Mouse (Mus musculus) thymus, postnatal 4 days (tissue): ENCODE results near the gene Gcn1l1.

Experiments
- DNase-seq: peaks from one replicate; pipeline ENCODE4 v3.0.0; 2021

Gcn1l1 gene

GRCm38 (mm10) chr5:115623694-115624440 lies 58.8 kb downstream of the Gcn1l1 start:
- no peak for DNase-seq

GRCm38 (mm10) chr5:115626237-115626886 lies 61.3 kb downstream of the Gcn1l1 start:
- no peak for DNase-seq

GRCm38 (mm10) chr5:115628083-115628482 lies 63.0 kb downstream of the Gcn1l1 start:
- DNase-seq, result no peak

DNA sequence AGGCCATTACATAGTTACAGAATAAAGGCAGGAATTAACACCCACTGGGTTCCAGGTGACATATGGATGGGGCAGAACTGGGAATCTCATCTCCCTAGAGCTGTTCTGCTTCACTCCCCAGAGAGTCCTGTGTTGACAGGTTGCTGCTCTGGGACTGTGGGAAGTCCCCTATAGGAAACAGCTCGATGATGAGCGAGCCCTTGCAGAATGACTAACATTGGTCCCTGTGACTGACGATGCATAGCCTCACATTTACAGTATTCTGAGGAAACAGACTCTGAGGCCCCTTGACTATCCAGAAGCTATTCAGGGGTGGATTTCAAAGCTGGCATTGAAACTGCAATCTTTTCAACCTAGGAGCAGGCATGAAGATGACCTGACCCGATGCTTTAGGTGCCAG lies 64.6 kb downstream of the Gcn1l1 start:
- DNase-seq, result no peak

- no peak for DNase-seq
Observed at GRCm38 (mm10) chr5:115630291-115630690, 65.2 kb downstream of the Gcn1l1 start.

DNA sequence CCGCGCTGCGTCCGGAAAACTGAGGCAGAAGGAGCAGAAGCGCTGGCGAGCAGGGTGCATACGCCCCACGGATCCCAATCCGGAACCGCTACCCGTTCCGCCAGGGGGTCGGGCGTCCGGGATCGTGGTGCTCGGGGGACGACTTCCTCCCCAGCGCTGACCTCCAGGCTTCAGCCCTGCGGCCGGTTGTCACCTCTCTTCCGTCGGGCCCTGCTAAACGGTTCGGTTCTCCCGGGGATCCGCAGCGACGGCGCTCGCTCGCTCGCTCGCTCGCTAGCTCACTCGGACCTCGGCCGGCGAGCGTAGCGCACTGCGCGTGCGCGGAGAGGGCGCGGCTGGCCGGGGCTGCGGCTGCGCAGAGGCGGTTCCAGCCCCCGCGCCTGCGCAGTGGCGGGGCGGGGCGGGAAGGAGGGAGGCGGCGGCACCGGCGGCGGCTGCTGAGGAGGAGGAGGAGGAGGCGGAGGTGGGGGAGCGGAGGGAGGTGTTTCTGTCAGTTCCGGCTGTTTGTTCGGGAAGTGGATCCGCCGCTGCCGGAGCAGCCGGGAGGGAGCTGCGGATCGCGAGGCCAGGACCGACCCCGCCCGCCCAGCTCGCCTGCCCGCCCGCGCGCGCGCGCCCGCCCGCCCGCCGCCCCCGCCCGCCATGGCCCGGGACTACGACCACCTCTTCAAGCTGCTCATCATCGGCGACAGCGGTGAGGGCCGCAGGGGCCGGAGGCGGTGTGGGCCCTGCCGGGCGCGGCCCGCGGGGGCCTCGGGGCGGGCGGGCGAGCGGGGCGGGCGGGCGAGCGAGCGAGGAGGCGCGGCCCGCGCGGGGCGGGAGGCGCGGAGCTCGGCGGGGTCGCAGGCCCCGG lies 66.7 kb downstream of the Gcn1l1 start, which contains the start of gene Rab35:
Gene Rab35 (plus strand): TSS at position 404 of the 853 bp plus-strand sequence.
- peak; percentile 97 for DNase-seq

GRCm38 (mm10) chr5:115632358-115632714 lies 67.3 kb downstream of the Gcn1l1 start:
- DNase-seq, result peak; percentile 68

- no peak for DNase-seq
Observed at GRCm38 (mm10) chr5:115633060-115633459, 68.0 kb downstream of the Gcn1l1 start.

- no peak for DNase-seq
Observed at GRCm38 (mm10) chr5:115634046-115634445, 69.0 kb downstream of the Gcn1l1 start.

DNA sequence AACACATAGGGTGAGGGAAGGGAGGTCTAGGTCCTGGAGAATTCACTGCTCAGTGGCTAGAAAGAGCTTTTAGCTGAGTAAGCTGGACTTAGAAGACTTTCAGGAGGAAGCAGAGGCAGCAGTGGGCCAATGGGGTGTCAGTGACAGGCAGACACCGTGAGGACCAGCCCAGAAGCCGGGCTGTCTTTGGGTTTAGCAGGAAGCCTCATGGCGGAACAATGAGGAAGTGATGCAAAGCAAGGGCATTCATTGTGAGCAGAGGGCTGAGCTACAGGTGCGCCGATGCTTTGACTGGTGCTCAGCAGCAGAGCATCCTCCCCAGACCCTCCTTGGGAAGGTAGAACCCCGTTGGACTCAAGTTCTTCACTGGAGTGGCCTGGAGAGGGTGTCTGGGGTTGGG lies 70.5 kb downstream of the Gcn1l1 start:
- DNase-seq, result peak; percentile 52

GRCm38 (mm10) chr5:115644192-115644591 lies 79.1 kb downstream of the Gcn1l1 start:
- peak; percentile 58 for DNase-seq

DNA sequence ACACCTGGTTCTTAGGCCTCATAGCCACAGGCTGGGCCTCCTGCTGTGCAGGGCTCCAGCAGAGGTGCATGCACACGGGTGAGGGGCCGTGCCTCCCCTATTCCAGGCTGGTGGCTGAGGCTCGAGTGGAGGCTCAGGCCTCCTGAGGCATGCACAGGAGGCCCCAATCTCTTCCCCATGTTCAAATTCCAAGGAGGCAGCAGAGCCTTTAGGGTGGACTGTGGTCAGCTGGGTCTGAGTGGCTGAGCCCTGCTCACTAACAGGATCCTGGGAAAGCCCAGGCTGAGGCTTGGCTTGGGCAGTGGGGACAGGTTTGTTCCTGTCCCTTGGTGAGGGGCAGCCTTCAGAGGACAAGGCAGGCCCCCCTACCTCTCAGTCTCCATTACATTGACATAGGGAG lies 83.8 kb downstream of the Gcn1l1 start:
- no peak for DNase-seq

- DNase-seq, result no peak
Observed at GRCm38 (mm10) chr5:115649699-115650098, 84.6 kb downstream of the Gcn1l1 start.

DNA sequence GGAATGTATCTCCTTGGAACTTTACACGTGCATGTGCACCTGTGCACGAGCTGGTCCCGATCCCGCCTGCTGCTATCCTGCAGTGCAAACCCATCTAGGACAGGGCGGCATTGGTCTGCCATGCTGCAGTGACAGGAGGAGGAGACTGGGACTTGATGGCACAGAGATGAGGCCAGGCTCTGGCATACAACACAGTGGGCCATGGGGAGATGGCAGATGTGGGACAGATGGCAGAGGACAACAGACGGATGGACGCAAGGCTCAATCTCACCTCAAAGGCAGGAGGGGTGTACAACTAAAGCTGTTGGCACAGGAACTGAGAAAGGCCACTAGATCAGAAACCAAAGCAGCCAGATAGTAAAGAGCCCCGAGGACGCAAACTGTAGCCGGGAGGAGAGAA lies 85.8 kb downstream of the Gcn1l1 start:
- no peak for DNase-seq

- DNase-seq, result no peak
Observed at GRCm38 (mm10) chr5:115651821-115652220, 86.8 kb downstream of the Gcn1l1 start.

DNA sequence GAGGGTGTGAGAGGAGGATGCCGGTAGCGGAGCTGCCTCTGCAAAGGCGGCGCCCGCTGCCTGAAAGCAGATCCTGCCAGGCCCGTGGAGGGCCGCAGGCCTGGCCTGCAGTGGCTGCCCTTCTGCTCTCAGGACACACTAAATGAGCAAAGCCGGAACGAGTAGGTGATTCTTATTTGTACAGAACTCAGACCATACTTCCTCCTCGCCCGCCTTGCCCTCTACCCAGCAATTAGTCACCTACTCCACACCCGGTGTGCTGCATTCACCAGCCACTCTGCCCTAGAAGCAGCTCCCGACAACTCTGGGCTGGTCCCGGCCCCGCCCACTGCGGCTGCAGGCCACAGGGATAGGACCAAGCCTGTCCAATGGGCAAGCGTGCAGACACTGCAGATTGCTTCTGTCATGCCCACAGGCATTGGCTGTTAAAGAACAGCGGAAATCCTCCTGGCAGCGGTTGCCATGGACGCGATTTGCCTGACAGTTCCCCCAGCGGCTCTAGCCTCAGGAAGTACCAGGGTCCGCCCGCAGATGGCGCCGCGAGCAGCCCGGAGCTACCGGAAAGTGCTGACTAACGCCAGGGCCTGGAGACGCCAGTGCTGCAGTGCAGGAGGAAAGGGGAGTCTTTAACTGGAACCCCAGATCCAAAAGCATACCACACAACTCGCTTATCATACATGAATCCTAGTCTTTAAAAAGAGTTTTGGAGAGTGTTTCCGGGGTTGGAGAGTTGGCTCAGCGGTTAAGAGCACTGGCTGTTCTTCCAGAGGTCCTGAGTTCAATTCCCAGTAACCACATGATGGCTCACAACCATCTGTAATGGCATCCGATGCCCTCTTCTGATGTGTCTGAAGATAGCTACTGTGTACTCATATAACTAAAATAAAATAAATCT lies 87.9 kb downstream of the Gcn1l1 start:
- peak; percentile 100 for DNase-seq

DNA sequence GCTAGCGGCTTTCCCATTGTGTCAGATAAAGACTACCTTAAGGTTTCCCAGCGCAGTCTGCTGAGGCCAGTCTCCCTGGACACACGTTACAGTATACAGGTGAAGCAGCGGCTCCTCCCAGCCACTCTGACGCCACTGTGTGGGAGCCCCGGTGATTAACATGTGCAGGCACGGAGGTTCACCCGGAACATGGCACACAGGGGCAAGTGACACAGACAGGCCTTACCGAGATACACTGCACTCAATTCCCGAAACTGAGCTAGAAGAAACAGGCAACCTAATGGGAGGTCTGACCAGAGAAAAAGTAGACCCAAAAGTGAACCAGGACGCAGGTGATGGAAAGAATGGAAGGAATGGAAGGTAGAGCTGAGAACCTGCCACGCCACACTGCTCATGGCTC lies 88.7 kb downstream of the Gcn1l1 start:
- DNase-seq, result no peak

DNA sequence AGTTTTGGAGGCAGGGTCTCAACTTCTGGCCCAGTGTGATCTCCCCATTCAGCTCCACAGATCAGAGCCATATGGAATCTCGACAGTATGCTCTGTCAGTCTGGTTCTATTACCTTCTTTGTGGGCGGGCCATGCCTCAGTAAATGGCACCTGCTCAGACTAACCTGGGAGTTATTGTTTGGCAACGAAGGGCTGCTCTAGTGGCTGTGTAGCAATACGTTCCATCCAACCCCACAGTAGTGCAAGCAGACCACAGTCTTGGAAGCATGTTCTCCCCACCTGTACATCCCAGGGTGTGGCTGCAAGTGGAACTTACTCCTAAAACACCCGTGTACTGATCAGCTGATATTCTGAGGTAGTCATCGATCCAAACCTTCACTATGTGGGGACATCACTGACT lies 91.6 kb downstream of the Gcn1l1 start:
- DNase-seq, result no peak

DNA sequence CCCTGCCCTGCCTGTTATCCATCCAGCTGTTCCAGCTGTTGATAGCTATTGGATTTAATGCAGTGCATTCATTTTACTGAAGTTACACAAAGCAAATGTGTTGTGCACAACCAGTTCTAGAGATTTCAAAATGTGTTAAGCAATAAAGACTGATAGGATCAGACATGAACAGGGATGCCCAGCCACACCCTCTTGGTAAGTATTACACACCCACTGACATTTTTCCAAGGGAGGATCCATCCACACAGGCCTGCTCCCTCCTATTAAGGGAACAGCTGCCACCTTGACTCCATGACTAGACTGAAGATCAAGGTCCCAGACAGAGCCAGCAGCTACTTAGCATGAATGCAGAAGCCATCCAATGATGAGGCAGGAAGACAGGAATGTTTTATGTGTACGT lies 92.2 kb downstream of the Gcn1l1 start:
- DNase-seq, result no peak

DNA sequence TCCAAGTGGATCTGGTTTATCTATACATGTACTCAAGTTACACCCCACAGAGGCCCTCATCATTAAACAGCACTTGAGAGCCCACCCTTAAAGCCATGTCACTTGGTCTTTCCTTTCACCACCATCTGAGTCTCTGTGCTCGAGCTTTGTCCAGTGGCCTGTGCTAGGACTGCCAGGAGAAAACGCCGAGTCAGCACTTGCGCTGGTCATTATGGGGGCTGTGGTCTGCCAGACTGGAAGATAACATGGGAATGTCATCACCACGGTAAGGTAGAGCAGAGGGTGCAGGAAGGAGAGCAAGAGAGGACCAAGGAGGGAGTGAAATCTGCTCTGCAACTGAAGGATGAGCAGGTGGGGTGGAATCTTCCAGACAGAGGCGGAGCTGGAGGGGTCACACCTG lies 93.3 kb downstream of the Gcn1l1 start:
- DNase-seq, result no peak

DNA sequence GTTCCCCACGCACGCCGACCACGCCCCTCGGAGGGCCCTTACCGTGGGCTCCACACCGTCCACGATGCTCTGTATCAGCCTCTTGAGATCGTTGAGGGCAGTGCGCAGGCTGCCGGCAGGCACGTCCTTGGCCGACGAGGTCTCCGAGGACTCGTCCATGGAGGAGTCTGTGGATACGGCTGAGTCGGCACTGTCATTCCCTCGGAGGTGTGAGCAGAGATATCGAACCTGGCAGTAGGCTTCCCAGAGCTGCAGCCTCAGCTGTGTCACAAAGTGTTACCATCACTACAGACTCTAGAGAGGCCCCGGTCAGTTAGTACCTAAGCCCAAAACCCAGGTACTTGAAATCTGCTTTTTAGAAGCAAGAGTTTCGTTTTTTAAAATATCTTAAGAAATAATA lies 97.6 kb downstream of the Gcn1l1 start:
- DNase-seq, result no peak

DNA sequence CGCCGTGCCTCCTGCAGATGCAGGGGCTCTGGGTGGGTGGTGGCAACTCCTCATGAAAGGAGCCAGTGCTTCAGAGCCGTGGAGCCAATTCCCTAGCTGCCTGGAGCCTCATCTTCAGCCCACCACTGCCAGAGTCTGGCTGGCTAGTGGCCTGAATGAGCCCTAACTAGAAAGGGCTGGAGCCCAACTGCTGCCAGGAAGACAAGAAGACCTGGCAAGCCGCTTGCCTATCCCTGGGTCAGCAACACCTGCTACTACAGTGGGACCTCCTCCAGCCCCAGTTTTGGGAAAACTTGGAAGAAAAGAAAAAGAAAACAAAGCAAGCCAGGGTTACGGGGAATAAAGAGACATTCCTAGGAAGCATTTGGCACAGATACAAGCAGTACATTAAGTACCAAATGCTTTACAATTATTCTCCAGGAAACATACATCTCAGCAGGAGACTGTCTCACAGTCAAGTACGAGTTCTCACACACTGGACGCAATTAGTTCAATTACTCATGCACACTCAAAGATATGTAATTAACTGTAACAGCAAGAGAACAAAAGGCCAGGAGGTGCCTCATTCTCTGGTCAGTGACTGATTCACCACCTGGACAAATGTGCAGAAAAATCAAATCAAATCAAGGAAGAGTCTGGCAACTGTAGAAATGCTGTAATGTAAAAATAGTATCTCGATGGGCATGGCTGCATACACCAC lies 101.5 kb downstream of the Gcn1l1 start:
- no peak for DNase-seq
